Mouse (Mus musculus) limb, embryonic 15.5 days (tissue): ENCODE measurements around the gene Cysrt1. TPM values are rescaled to one million over a fixed set of nuclear protein-coding genes. Genes with fewer than 3 reads are reported as not detected.
A peak's percentile ranks its signal among the peaks of the same experiment; 100 is the strongest.
"Not testable (repeated sequence)": the region's sequence is repeated elsewhere in the genome, so short reads cannot be mapped to it uniquely, and the experiment has no call there.

ENCODE experiments used
- ATAC-seq: fragments of 200-750 bp; cut with Nextera tagmentation; 2 replicates; pipeline ENCODE4 v1.8.0; 2017; ENCODE audit warnings: low read depth, moderate TSS enrichment; ENCODE audit not compliant: insufficient number of reproducible peaks, low FRiP score, low TSS enrichment
- H3K27ac ChIP-seq: fragments of 300-500 bp; sonication (generic); 2 replicates; pipeline ENCODE4 v1.5.1; 2015; ENCODE audit warnings: moderate library complexity, mild to moderate bottlenecking, inconsistent platforms
- H3K27me3 ChIP-seq: fragments of 300-500 bp; sonication (generic); 2 replicates; pipeline ENCODE4 v1.6.1; 2015; ENCODE audit warnings: inconsistent platforms
- H3K36me3 ChIP-seq: fragments of 300-500 bp; sonication (generic); 2 replicates; pipeline ENCODE4 v1.6.1; 2015; ENCODE audit warnings: inconsistent platforms
- H3K4me1 ChIP-seq: fragments of 300-500 bp; sonication (generic); 2 replicates; pipeline ENCODE4 v1.6.1; 2015; ENCODE audit warnings: inconsistent platforms
- H3K4me2 ChIP-seq: fragments of 300-500 bp; sonication (generic); 2 replicates; pipeline ENCODE4 v1.6.1; 2015; ENCODE audit warnings: mild to moderate bottlenecking, inconsistent platforms
- H3K4me3 ChIP-seq: fragments of 300-500 bp; sonication (generic); 2 replicates; pipeline ENCODE4 v1.5.1; 2015; ENCODE audit warnings: mild to moderate bottlenecking, inconsistent platforms
- H3K9ac ChIP-seq: fragments of 300-500 bp; sonication (generic); 2 replicates; pipeline ENCODE4 v1.6.1; 2015; ENCODE audit warnings: inconsistent platforms
- H3K9me3 ChIP-seq: fragments of 300-500 bp; sonication (generic); 2 replicates; pipeline ENCODE4 v1.6.1; 2016; ENCODE audit warnings: inconsistent platforms
- WGBS: fragments of 180-500 bp; shearing (Covaris S2); methylation state at CpG from one replicate; pipeline ENCODE4 v1.1.7; 2015; 5-methylcytosine and 5-hydroxymethylcytosine counted together
- polyA plus RNA-seq: library from polyadenylated mRNA; unstranded; fragments of >200 nt; fragmentation: Nextera tagmentation; extraction: Ambion mirVana; gene quantifications from 2 replicates; pipeline ENCODE4 v1.2.1, GENCODE M21; 2015

Cysrt1 gene
- polyA plus RNA-seq, 1 experiment from 2014 or later = 83.9 TPM

DNA sequence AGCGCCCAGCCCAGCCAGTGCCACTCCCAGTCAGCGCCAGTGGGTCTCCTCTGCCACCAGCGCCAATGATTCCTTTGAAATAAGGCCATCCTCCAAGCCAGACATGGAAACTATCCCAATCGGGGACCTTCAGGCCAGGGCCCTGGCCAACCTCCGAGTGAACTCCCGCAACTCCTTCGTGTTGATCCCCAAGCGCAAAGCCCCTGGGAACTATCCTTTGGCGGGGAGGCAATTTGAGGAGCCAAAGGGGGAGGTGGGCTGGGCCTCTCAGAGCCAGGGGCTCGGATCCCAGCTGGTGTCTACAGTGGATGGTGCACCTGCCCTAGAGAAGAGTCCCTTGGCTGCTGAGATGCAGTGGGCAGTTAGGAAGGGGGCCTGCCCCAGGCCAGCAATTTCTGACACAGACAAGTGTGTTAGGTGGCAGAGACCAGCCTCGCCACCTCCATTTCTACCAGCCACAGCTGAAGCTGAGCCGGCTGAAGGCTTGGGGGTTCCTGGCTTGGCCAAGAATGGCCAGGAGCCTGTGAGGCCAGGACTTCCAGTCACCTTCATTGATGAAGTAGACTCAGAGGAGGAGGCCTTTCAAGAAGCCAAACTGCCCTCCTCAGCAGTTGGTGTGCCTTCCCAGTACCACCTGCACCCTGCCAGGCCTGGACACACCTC lies 21.5 kb upstream of the Cysrt1 start:
- H3K27ac ChIP-seq = no peak overlapping the region
- H3K4me1 ChIP-seq = peaks cover 39% of the 10 kb centered on the region
- peaks cover 20% of the 10 kb centered on the region for H3K27me3 ChIP-seq
- H3K36me3 ChIP-seq = 0 out of 2 replicates have a peak, but pooled peaks cover 12% of the 10 kb centered on the region
- ATAC-seq = no peak
- peak overlapping the region; percentile 63 for H3K4me3 ChIP-seq
- H3K9me3 ChIP-seq = no peaks in the 10 kb centered on the region
- peak overlapping the region; percentile 98 for H3K4me2 ChIP-seq
- WGBS = 20% methylated on average over 12 of the region's 12 CpGs
- H3K9ac ChIP-seq = peak overlapping the region; percentile 54

DNA sequence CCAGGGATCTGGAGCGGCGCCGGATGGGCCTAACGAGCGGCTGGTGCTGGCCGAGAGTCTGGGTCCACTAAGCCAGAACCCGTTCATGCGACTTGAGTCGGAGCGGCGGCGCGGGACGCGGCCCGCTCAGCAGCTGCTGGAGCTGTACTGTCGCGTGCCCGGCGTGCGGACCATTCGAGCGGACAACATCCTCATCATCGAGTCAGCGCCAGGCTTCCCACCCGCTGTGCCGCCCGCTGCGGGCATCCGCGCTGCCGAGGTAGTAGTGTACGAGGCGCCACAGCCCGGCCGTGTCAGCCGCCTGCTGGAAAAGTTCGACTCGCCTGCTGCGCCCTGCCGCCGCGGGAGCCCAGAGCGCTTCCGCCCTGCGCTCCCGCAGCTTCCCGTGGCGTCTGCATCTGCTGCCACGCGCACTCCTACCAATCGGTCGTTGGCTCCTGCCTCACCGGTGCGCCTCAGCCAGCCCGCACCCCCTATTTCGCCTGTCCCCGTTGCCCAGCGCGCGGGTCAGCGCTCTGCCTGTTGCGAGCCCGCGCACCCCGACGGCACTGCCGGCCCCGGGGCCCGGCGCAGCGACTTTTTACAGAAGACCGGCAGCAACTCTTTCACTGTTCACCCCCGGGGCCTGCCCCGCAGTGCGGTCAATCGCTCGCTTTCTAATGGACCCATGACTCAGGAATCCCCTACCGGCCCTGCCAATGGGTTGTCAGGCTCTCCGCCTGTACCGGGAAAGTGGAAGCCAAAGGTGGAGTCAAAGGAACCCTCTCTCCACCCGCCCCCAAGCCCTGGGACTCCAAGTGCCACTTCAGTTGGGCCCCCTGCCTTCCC lies 20.8 kb upstream of the Cysrt1 start:
- WGBS = under 1% methylated on average over 56 of the region's 82 CpGs
- Histone ChIP-seq H3K36me3 (0 out of 2 replicates have a peak, but pooled peaks cover 5% of the 10 kb centered on the region), H3K9ac (peak overlapping the region; percentile 54), H3K27ac (no peak overlapping the region), H3K4me2 (peak overlapping the region; percentile 98), H3K9me3 (no peaks in the 10 kb centered on the region), H3K27me3 (peaks cover 20% of the 10 kb centered on the region), H3K4me3 (peak overlapping the region; percentile 63), H3K4me1 (peaks cover 39% of the 10 kb centered on the region)
- 0 out of 2 replicates have a peak, but pooled peaks have one; percentile 7 for ATAC-seq

GRCm38 (mm10) chr2:25262291-25262767 lies 20.1 kb upstream of the Cysrt1 start, which contains the start of gene Tprn:
Gene Tprn (plus strand): TSS chr2:25262618.
- under 1% methylated on average over 39 of the region's 39 CpGs for WGBS
- H3K4me3 ChIP-seq = peak within 1 kb of the TSS; percentile 63
- no peak within 1 kb of the TSS; the same call in 1 of the 2 replicates for H3K27ac ChIP-seq
- peaks cover 20% of the 10 kb centered on the region for H3K27me3 ChIP-seq
- H3K9ac ChIP-seq = peak within 1 kb of the TSS; percentile 54
- peaks cover 39% of the 10 kb centered on the region for H3K4me1 ChIP-seq
- peak within 1 kb of the TSS; percentile 98 for H3K4me2 ChIP-seq
- no peaks in the 10 kb centered on the region for H3K9me3 ChIP-seq
- peak; percentile 97 for ATAC-seq
- H3K36me3 ChIP-seq = no peaks in the 10 kb centered on the region

- Histone ChIP-seq H3K36me3 (no peaks in the 10 kb centered on the region), H3K4me1 (peaks cover 39% of the 10 kb centered on the region), H3K4me3 (peak overlapping the region; percentile 63), H3K27ac (no peak overlapping the region; the same call in 1 of the 2 replicates), H3K9me3 (no peaks in the 10 kb centered on the region), H3K4me2 (peak overlapping the region; percentile 98), H3K27me3 (peaks cover 20% of the 10 kb centered on the region), H3K9ac (no peak overlapping the region)
- ATAC-seq = no peak; the same call in 1 of the 2 replicates
- WGBS = 46% methylated on average over 12 of the region's 12 CpGs
Observed at GRCm38 (mm10) chr2:25261870-25262269, 19.6 kb upstream of the Cysrt1 start.

- H3K27ac ChIP-seq = no peak overlapping the region
- no peaks in the 10 kb centered on the region for H3K9me3 ChIP-seq
- peaks cover 33% of the 10 kb centered on the region for H3K4me1 ChIP-seq
- 61% methylated on average over 2 of the region's 2 CpGs for WGBS
- H3K4me3 ChIP-seq = no peak overlapping the region
- H3K36me3 ChIP-seq = no peaks in the 10 kb centered on the region
- H3K4me2 ChIP-seq = no peak overlapping the region
- no peak for ATAC-seq
- peaks cover 9% of the 10 kb centered on the region for H3K27me3 ChIP-seq
- no peak overlapping the region for H3K9ac ChIP-seq
Observed at GRCm38 (mm10) chr2:25258887-25259286, 16.6 kb upstream of the Cysrt1 start.

GRCm38 (mm10) chr2:25257250-25257649 lies 15.0 kb upstream of the Cysrt1 start:
- not testable (repeated sequence) for H3K9ac ChIP-seq, H3K27ac ChIP-seq, H3K9me3 ChIP-seq, H3K4me3 ChIP-seq, H3K4me2 ChIP-seq, H3K36me3 ChIP-seq, H3K27me3 ChIP-seq, ATAC-seq
- peaks cover 21% of the 10 kb centered on the region for H3K4me1 ChIP-seq
- 84% methylated on average over 5 of the region's 5 CpGs for WGBS

DNA sequence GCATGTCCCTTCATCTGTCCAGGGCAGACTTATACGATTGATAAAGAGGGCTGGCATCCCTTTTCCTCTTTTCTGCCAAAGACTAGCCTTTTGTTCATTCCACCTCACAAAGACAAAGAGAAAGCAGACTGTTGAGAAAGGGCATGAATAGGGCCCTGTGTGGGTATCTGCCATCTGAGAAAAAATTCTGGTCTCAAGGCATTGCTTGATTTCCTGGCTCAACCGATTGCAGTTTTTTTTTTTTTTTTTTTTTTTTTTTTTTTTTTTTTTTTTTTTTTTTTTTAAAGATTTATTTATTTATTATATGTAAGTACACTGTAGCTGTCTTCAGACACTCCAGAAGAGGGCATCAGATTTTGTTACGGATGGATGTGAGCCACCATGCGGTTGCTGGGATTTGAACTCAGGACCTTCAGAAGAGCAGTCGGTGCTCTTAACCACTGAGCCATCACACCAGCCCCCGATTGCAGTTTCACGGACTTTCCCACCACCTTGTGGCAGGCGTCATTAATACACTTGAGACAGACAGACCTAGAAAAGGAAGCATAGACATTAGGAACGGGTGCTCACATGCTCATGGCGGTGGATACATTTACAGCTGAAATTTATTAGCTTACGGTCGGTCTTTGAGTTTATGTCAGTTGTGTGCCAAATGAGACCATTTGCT lies 14.3 kb upstream of the Cysrt1 start:
- WGBS = 55% methylated on average over 12 of the region's 12 CpGs
- not testable (repeated sequence) for H3K36me3 ChIP-seq, H3K9me3 ChIP-seq, H3K9ac ChIP-seq, ATAC-seq, H3K27ac ChIP-seq, H3K27me3 ChIP-seq
- Histone ChIP-seq H3K4me1 (peaks cover 16% of the 10 kb centered on the region), H3K4me2 (peak overlapping the region; percentile 86), H3K4me3 (peak overlapping the region; percentile 99)

GRCm38 (mm10) chr2:25255284-25255779 lies 13.1 kb upstream of the Cysrt1 start, which contains the start of gene Tmem203:
Gene Tmem203 (plus strand): TSS chr2:25255439.
- WGBS = under 1% methylated on average over 39 of the region's 39 CpGs
- H3K4me2 ChIP-seq = peak within 1 kb of the TSS; percentile 86
- H3K9ac ChIP-seq = peak within 1 kb of the TSS; percentile 72
- H3K27me3 ChIP-seq = no peaks in the 10 kb centered on the region
- H3K9me3 ChIP-seq = no peaks in the 10 kb centered on the region
- H3K27ac ChIP-seq = peak within 1 kb of the TSS; percentile 86
- H3K4me1 ChIP-seq = peaks cover 16% of the 10 kb centered on the region
- ATAC-seq = peak; percentile 79
- peaks cover 16% of the 10 kb centered on the region for H3K36me3 ChIP-seq
- H3K4me3 ChIP-seq = peak within 1 kb of the TSS; percentile 99

DNA sequence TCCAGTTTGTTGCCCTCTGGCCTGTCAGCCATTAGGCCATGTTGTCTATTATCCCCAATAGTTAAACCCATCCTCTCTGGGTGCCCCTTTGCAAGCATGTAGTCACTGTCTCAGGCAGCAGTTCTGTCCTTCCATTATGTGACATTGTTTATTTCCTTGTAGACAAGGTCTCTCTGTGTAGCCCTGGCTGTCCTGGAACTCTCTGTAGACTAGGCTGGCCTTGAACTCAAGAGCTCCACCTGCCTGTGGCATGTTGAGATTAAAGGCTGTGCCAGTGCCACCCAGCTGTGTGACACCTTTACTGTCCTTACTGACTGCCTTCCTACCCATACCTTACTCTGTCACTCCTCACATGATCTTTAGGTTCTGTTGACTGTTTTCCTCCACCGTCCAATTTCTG lies 10.1 kb upstream of the Cysrt1 start:
- H3K36me3 ChIP-seq = peaks cover 45% of the 10 kb centered on the region
- H3K27me3 ChIP-seq = no peaks in the 10 kb centered on the region
- peaks cover 16% of the 10 kb centered on the region for H3K4me1 ChIP-seq
- H3K27ac ChIP-seq = no peak overlapping the region
- H3K9ac ChIP-seq = no peak overlapping the region
- no peaks in the 10 kb centered on the region for H3K9me3 ChIP-seq
- H3K4me3 ChIP-seq = no peak overlapping the region
- no peak for ATAC-seq
- H3K4me2 ChIP-seq = no peak overlapping the region
- 79% methylated on average over 1 of the region's 1 CpGs for WGBS

- peaks cover 47% of the 10 kb centered on the region for H3K36me3 ChIP-seq
- H3K9ac ChIP-seq = no peak within 1 kb of the TSS
- ATAC-seq = no peak
- H3K4me1 ChIP-seq = peaks cover 15% of the 10 kb centered on the region
- WGBS = 83% methylated on average over 10 of the region's 10 CpGs
- H3K27ac ChIP-seq = no peak within 1 kb of the TSS; the same call in 1 of the 2 replicates
- H3K27me3 ChIP-seq = peaks cover 26% of the 10 kb centered on the region
- H3K4me3 ChIP-seq = no peak within 1 kb of the TSS
- no peak within 1 kb of the TSS for H3K4me2 ChIP-seq
- no peaks in the 10 kb centered on the region for H3K9me3 ChIP-seq
Observed at GRCm38 (mm10) chr2:25246183-25247072, 4.2 kb upstream of the Cysrt1 start, which contains the start of gene AL732309.1. Gene AL732309.1 (minus strand): TSS chr2:25246863.
